Mouse (Mus musculus) cortical plate, adult 2 months (tissue): ENCODE results near the gene Prdm9. TPM values are rescaled to one million over a fixed set of nuclear protein-coding genes. Genes with fewer than 3 reads are reported as not detected.
A peak's percentile ranks its signal among the peaks of the same experiment; 100 is the strongest.

Experiments
- H3K27ac ChIP-seq: fragments of 200-500 bp; 2 replicates; pipeline ENCODE4 v1.5.1; 2012; ENCODE audit warnings: low read length, control low read depth, inconsistent platforms; ENCODE audit not compliant: insufficient read depth
- H3K4me1 ChIP-seq: fragments of 200-500 bp; 2 replicates; pipeline ENCODE4 v1.6.1; 2011; ENCODE audit warnings: low read length; ENCODE audit not compliant: control insufficient read depth, insufficient read depth
- H3K4me3 ChIP-seq: fragments of 200-500 bp; 2 replicates; pipeline ENCODE4 v1.5.1; 2011; ENCODE audit warnings: mild to moderate bottlenecking, low read length, control low read depth; ENCODE audit not compliant: insufficient read depth
- CTCF ChIP-seq: fragments of 200-500 bp; IDR thresholded peaks from 2 replicates; pipeline ENCODE4 v1.5.1; 2011; ENCODE audit warnings: mild to moderate bottlenecking, control low read depth, low read length; ENCODE audit not compliant: insufficient read depth; ENCODE audit errors: extremely low read depth
- POLR2A ChIP-seq: fragments of 200-500 bp; IDR thresholded peaks from 2 replicates; pipeline ENCODE4 v1.6.1; 2011; ENCODE audit warnings: mild to moderate bottlenecking, low read length, control low read depth; ENCODE audit not compliant: insufficient read depth; ENCODE audit errors: extremely low read depth
- polyA plus RNA-seq: library from polyadenylated mRNA; depleted of rRNA; stranded (reverse); fragments of >200 nt; gene quantifications from 2 replicates; pipeline ENCODE4 v1.2.3, GENCODE M21; 2012; rRNA removed

Gene Prdm9
- polyA plus RNA-seq, result 2.4 and 2.8 TPM in 2 replicates

DNA sequence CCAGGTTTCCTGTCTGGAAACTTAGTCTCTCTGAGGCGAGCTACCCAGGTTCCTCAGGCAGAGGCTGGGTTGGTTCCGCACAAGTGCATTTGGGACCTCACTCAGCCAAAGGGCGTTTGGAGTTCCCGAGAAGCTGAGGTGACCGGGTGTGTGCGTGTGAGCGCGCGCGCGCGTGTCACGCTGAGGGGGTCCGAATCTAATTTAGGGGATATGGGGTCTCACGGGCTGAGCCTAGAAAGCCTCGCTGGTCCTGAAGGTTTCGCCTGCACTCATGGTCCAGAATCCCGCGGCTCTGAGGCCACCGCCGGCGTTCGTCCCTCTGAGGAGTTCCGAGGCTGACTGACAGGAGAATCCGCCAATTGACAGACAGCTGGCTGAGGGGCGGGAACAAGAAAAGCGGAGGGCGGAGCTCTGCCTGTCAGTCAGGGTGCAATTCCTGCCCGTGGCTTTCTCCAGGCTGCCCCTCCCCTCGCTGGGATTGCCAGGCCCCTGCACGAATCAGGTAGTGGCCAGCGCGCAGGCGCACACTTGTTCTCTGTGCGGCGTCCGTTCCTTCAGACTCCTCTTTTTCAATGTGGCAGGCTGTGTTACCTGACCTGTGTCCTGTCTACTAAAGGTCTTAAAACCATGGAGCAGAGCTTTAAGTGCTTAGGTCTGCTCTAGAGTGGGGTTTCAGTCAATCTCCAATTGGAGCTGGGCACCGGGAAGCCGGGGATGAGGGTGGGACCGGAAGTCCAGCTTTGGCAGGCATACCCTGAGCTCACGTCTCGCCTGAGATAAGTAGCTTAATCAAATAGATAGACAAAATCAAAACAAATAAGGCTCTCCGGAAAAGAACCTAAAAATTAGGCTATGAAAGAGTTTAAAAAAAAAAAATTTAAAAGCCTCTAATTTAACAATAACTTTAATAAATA is at the start of gene Prdm9:
Gene Prdm9, minus strand, starts transcription at position 341 of the 914 bp plus-strand sequence.
- TF ChIP-seq CTCF (no peak), POLR2A (peak; percentile 75)
- no peaks in the 10 kb centered on the region; the same call in 1 of the 2 replicates for H3K4me1 ChIP-seq
- H3K4me3 ChIP-seq, result peak within 1 kb of the TSS; percentile 59
- peak within 1 kb of the TSS; percentile 98 for H3K27ac ChIP-seq

DNA sequence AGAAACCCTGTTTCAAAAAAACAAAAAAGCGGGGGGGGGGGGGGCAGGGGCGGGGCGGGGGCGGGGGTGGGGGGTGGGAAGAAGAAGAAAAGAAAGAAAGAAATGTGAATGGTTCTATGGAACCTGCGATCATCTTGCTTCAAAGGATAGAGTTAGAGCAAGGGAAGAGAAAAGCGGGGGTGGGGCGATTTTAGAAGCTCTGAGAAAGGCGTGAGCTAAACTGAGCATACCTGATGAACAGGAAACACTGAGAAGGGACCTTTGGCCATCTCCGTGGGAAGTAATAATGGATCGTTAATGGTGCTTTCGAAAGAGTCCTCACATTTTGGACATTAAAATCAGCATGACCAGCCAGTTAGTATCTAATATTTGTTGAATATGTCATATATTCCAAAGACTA is 35.3 kb upstream of the Prdm9 start:
- H3K4me1 ChIP-seq, result no peaks in the 10 kb centered on the region
- H3K4me3 ChIP-seq, result no peak overlapping the region
- H3K27ac ChIP-seq, result no peak overlapping the region
- TF ChIP-seq POLR2A (no peak), CTCF (no peak)

DNA sequence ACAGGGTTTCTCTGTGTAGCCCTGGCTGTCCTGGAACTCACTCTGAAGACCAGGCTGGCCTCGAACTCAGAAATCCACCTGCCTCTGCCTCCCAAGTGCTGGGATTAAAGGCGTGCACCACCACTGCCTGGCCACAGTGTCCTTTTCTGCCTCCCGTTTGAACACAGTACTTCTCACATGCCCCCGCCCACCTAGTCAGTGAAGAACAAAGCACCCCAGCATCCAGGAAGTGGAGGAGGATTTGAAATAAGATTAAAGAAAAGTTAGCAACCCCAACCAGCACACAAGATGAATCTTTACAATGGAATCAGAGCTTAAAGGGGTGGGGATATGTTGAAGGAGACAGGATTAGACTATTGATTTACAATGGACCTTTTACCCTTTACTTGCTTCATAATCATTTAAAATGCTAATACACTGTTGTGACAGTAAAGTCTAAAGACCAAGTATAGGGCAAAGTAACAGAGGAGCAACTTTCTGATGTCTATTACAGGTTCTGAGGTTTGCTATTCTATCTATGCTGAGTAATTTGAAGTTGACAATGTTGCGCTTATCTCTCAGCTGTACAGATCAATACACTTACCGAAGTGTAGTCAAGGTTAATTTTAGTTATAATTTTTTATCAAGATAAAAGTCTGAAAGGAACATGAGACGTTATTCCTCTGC is 27.2 kb upstream of the Prdm9 start:
- Histone ChIP-seq H3K4me1 (no peaks in the 10 kb centered on the region), H3K27ac (no peak overlapping the region), H3K4me3 (no peak overlapping the region)
- no peak for TF ChIP-seq CTCF
- TF ChIP-seq POLR2A, result no peak

DNA sequence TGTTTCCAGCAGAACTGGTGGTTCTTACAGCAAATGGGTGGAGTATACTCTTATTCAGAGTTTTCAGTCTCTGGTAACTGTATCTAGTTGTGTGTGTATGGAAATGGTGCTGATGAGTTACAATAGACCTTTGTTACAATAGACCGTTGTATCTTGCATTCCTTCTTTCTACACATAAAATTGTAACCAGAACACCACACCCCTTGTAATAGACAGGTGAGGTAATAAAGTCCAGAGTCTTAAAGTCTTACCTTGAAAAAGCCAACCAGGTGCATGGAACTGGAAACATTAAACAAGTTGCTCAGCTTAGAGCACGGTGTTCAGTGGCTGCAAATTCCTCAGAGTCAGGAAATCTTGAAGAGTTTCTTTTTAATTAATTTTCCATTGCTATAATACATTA is 24.0 kb upstream of the Prdm9 start:
- Histone ChIP-seq H3K4me1 (no peaks in the 10 kb centered on the region), H3K4me3 (no peak overlapping the region), H3K27ac (no peak overlapping the region)
- TF ChIP-seq POLR2A, result no peak
- TF ChIP-seq CTCF, result no peak

DNA sequence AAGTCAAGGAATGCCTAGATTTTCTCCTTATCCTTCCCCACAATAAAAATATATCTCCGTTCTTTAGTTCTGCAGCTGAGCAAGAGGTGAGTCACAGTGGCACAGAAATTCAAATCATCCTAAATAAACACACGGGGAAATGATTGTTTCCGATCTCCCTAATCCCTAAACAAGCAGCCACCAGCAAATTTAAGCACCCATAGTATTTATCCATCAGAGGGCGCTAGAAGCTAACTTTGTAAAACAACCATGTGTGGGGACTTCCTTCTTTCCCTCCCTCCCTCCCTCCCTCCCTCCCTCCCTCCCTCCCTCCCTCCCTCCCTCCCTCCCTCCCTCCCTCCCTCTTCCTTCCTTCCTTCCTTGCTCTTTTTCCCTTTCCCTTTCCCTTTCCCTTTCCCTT is 21.5 kb upstream of the Prdm9 start:
- no peak for TF ChIP-seq CTCF
- TF ChIP-seq POLR2A, result no peak
- Histone ChIP-seq H3K27ac (no peak overlapping the region), H3K4me1 (no peaks in the 10 kb centered on the region), H3K4me3 (no peak overlapping the region)

DNA sequence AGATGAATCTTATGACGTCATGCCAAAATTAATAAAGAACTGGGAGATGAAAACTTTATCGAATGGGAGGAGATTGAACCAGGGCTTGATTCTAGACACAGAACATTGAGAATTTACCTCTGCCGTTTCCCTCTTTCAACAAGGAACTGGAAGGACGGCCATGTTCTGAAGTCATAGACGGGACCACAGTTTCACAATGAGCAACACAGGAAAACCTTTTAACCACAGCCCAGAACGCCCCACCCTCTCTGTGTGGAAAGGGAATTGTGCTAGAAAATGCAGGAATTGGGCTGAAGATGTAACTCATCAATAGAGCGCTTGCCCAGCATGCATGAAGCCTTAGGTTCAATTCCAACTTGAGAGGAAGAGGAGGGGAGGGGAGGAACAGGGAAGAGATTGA is 18.9 kb upstream of the Prdm9 start:
- Histone ChIP-seq H3K4me1 (no peaks in the 10 kb centered on the region), H3K4me3 (no peak overlapping the region), H3K27ac (no peak overlapping the region)
- TF ChIP-seq CTCF (no peak), POLR2A (no peak)

DNA sequence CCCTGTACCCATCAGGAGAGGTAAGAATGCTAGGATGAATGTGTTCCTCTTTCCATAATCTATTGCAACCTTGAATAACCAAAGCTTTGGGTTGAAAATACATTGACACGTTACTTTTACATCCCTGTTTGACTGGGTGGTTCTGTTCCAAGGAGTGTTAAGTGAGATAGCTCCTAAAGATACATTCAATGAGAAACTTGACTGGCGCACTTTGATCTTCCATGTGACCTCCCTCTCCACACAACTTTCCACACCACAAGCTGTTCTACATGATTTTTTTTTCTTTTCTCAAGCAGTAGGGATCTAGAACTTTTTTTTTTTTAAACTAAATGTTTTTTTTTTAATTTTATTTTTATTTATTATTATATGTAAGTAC is 15.9 kb upstream of the Prdm9 start:
- Histone ChIP-seq H3K27ac (no peak overlapping the region), H3K4me3 (no peak overlapping the region), H3K4me1 (no peaks in the 10 kb centered on the region)
- no peak for TF ChIP-seq CTCF
- no peak for TF ChIP-seq POLR2A

DNA sequence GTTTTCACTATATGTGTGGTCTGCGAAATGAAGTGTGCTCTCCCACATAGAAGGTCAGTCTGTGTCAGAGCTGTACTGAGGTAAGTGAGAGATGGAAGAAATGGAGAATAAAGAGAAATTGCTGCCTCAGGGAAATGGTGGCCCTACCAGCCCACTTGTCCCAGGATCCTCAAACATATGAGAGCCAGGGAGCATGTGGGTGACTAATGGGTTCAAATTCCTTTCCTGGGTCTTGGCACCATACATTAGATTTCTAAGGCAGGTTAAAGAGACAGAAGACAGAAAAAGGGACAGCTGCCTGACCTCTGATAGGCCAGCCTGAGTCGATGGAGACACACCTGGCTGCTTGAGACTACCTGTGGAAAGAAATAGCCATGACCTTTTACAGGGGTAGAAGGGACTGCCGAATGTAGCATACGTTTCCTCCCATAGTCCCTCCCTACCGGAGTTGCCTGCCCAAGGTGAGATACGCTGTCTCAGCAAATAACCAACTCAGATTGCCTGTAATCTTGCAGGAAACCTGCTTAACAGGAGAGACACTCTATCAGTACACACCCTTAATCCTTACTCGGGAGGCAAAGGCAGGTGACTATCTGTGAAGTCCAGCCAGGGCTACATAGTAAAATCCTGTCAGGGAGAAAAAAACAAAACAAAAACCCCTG is 15.4 kb upstream of the Prdm9 start:
- TF ChIP-seq POLR2A (no peak), CTCF (no peak)
- Histone ChIP-seq H3K27ac (no peak overlapping the region), H3K4me1 (no peaks in the 10 kb centered on the region), H3K4me3 (no peak overlapping the region)

DNA sequence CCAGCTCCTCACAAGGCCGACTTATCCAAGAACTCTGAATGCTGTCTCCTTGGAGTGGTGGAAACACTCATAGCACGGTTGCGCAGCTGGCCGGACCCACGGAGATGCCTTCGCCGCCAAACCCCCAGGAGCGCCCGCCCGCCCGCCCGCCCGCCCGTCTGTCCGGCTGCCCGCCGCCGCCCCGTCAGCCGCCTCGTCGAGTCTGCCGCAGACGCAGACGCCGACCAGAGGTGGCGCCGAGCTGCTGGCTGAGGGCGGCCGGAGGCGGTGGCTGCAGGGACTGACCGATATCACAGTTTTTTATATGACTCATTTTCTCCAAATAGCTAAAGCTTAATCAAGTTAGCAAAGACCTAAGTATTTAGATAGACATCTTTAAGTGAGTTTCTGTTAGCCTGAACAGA is 13.1 kb upstream of the Prdm9 start:
- no peak overlapping the region for H3K4me3 ChIP-seq
- H3K27ac ChIP-seq, result no peak overlapping the region
- TF ChIP-seq CTCF, result no peak
- no peak for TF ChIP-seq POLR2A

More for the DNA sequence above, 13.1 kb upstream of the Prdm9 start:
- no peaks in the 10 kb centered on the region for H3K4me1 ChIP-seq
